Mouse (Mus musculus): ENCODE data around the gene Esf1. TPM values are rescaled to one million over a fixed set of nuclear protein-coding genes. Genes with fewer than 3 reads are reported as not detected.

Gene Esf1
- 0.39 and 2.9 TPM in 2 replicates for polyA plus RNA-seq (2012; ENCODE audit: low replicate concordance)

DNA sequence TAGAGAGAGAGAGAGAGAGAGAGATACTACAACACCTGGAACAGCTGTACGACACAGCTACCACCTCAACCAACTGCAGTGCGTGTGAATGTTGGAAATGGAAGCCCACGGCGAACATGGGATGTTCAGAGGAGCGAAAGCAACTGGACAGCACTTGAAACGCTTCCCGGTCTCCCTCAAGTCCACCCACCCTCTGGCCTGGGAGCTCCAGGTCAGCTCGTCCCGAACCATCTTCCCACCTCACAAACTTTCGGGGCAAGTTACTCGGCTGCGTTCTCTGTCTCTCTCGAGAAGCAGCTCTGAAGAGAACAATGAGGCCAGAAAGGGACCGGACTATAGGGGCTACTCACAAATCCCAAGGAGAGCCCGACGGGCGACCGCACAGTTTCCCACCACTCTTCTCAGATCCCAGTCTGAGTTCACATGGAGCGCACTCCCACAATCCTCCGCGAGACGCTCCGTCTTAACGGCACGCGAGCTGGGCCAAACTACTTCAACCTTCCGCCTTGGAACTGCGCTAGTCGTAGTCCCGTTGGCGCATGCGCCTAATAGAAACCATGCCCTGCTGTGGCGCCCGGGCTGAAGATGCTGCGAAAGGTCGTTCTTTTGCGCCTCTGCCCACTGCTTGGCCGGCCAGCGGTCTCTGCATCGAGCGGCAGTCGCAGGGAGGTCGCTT is at the start of gene Esf1, which contains the start of gene Ndufaf5:
TSS of gene Esf1 (minus strand) at position 438 of the 676 bp plus-strand sequence.
TSS of gene Ndufaf5 (plus strand) at position 523 of the 676 bp plus-strand sequence.

GRCm38 (mm10) chr2:140151743-140152142 is 18.6 kb downstream of the Esf1 start, which contains the start of gene Gm17374:
Gm17374 (plus strand) TSS chr2:140152043.

Other genes with a start within 250 kb of the Esf1 start
- gene Tasp1, start 103.8 kb downstream of the Esf1 start, polyA plus RNA-seq (2012; ENCODE audit: low replicate concordance) = 0.82 and 0.89 TPM in 2 replicates
- not detected in 2 replicates for gene Gm17374, start 18.5 kb downstream of the Esf1 start, polyA plus RNA-seq (2012; ENCODE audit: low replicate concordance)
- gene Ndufaf5, start 85 bp upstream of the Esf1 start, polyA plus RNA-seq (2012; ENCODE audit: low replicate concordance) = 12.3 and 14.7 TPM in 2 replicates
- not detected in 2 replicates for gene Sel1l2, start 219.1 kb upstream of the Esf1 start, polyA plus RNA-seq (2012; ENCODE audit: low replicate concordance)
- 2.5 and 4.1 TPM in 2 replicates for gene Macrod2, start 224.7 kb upstream of the Esf1 start, polyA plus RNA-seq (2012; ENCODE audit: low replicate concordance)